Mouse (Mus musculus) CH12.LX (cell line): ENCODE measurements around the gene Gm28729. TPM values are rescaled to one million over a fixed set of nuclear protein-coding genes. Genes with fewer than 3 reads are reported as not detected.

Source experiments
- DNase-seq: peaks from one replicate; pipeline ENCODE4 v3.0.0-alpha.2; 2013; ENCODE audit errors: extremely low read depth
- H3K27ac ChIP-seq: 2 replicates; pipeline ENCODE4 v1.5.1; 2012; ENCODE audit warnings: low read depth, mild to moderate bottlenecking, control low read depth, moderate library complexity; ENCODE audit not compliant: insufficient read depth
- H3K27me3 ChIP-seq: replicated peaks from 2 replicates; pipeline ENCODE3; 2012; ENCODE audit warnings: inconsistent platforms
- H3K36me3 ChIP-seq, 2 experiments: replicated peaks in 1 of 2; 2 replicates each; pipeline versions ENCODE3 to v1.6.1; 2012; ENCODE audit warnings: inconsistent platforms in 1 of 2, low read length in 1 of 2, mild to moderate bottlenecking in 1 of 2, mixed read lengths in 1 of 2, moderate library complexity in 1 of 2; ENCODE audit not compliant: control insufficient read depth in 1 of 2, insufficient read depth in 1 of 2
- H3K4me1 ChIP-seq, 2 experiments: 2 replicates each; pipeline ENCODE4 v1.6.1; 2012; ENCODE audit warnings: inconsistent platforms in 1 of 2, moderate library complexity in 1 of 2; ENCODE audit not compliant: insufficient read depth in 2 of 2, control insufficient read depth in 1 of 2
- H3K4me2 ChIP-seq: 2 replicates; pipeline ENCODE4 v1.6.1; 2012; ENCODE audit warnings: low read depth, mild to moderate bottlenecking, control low read depth; ENCODE audit not compliant: poor library complexity, insufficient read depth, severe bottlenecking
- H3K4me3 ChIP-seq, 3 experiments: fragments of 150-350 bp in 1 of 3; sonication (generic) in 1 of 3; replicated peaks in 1 of 3; 2 replicates each; pipeline versions ENCODE3 to v1.5.1; 2011 to 2012; ENCODE audit warnings: low read depth in 2 of 3, low read length in 2 of 3, mild to moderate bottlenecking in 2 of 3, moderate library complexity in 2 of 3, control low read depth in 1 of 3, improper control_type of control experiment in 1 of 3, inconsistent platforms in 1 of 3, mixed read lengths in 1 of 3; ENCODE audit not compliant: poor library complexity in 1 of 3
- H3K79me2 ChIP-seq: replicated peaks from 2 replicates; pipeline ENCODE4 v1.6.1; 2012; ENCODE audit warnings: mild to moderate bottlenecking, moderate library complexity; ENCODE audit not compliant: control insufficient read depth, poor library complexity, insufficient read depth, severe bottlenecking; ENCODE audit errors: extremely low read depth
- H3K9ac ChIP-seq: 2 replicates; pipeline ENCODE4 v1.6.1; 2012; ENCODE audit warnings: low read depth, mild to moderate bottlenecking, control low read depth, moderate library complexity; ENCODE audit not compliant: insufficient read depth
- H3K9me3 ChIP-seq: replicated peaks from 2 replicates; pipeline ENCODE3; 2012; ENCODE audit warnings: low read length, inconsistent platforms, mixed read lengths
- CHD2 ChIP-seq: IDR thresholded peaks from 2 replicates; pipeline ENCODE4 v1.6.1; 2011; ENCODE audit warnings: low read length, improper control_type of control experiment
- HCFC1 ChIP-seq: IDR thresholded peaks from 2 replicates; pipeline ENCODE4 v1.6.1; 2012; ENCODE audit warnings: low read depth, mild to moderate bottlenecking, inconsistent platforms, low read length, improper control_type of control experiment
- JUN ChIP-seq: IDR thresholded peaks from 2 replicates; pipeline ENCODE4 v1.6.1; 2011; ENCODE audit warnings: low read depth, mild to moderate bottlenecking, low read length, improper control_type of control experiment, moderate library complexity; ENCODE audit not compliant: insufficient read depth
- JUND ChIP-seq: conservative IDR thresholded peaks from 2 replicates; pipeline ENCODE4 v1.6.1; 2011; ENCODE audit warnings: low read depth, low read length, improper control_type of control experiment
- MAFK ChIP-seq: IDR thresholded peaks from 2 replicates; pipeline ENCODE4 v1.6.1; 2011; ENCODE audit warnings: low read length, improper control_type of control experiment; ENCODE audit not compliant: insufficient replicate concordance
- NELFE ChIP-seq: IDR thresholded peaks from 2 replicates; pipeline ENCODE4 v1.6.1; 2011; ENCODE audit warnings: low read depth, low read length, improper control_type of control experiment
- POLR2A ChIP-seq: IDR thresholded peaks from 2 replicates; pipeline ENCODE4 v1.6.1; 2011; ENCODE audit warnings: low read depth, mild to moderate bottlenecking, improper control_type of control experiment, low read length
- RAD21 ChIP-seq: IDR thresholded peaks from 2 replicates; pipeline ENCODE4 v1.6.1; 2011; ENCODE audit warnings: low read depth, mild to moderate bottlenecking, low read length, improper control_type of control experiment, moderate library complexity
- RCOR1 ChIP-seq: conservative IDR thresholded peaks from 2 replicates; pipeline ENCODE4 v1.6.1; 2012; ENCODE audit warnings: low read depth, mild to moderate bottlenecking, inconsistent platforms, low read length, improper control_type of control experiment
- SIN3A ChIP-seq: IDR thresholded peaks from 2 replicates; pipeline ENCODE4 v1.6.1; 2012; ENCODE audit warnings: low read length, improper control_type of control experiment, inconsistent platforms
- TBP ChIP-seq: conservative IDR thresholded peaks from 2 replicates; pipeline ENCODE4 v1.6.1; 2011; ENCODE audit warnings: low read depth, low read length, improper control_type of control experiment
- UBTF ChIP-seq: IDR thresholded peaks from 2 replicates; pipeline ENCODE4 v1.6.1; 2012; ENCODE audit warnings: low read depth, mild to moderate bottlenecking, inconsistent platforms, low read length, improper control_type of control experiment, moderate library complexity
- USF1 ChIP-seq: IDR thresholded peaks from 2 replicates; pipeline ENCODE4 v1.6.1; 2014; ENCODE audit warnings: low read depth, mild to moderate bottlenecking, inconsistent platforms, low read length, improper control_type of control experiment
- USF2 ChIP-seq: conservative IDR thresholded peaks from 2 replicates; pipeline ENCODE4 v1.6.1; 2011; ENCODE audit warnings: low read depth, low read length, improper control_type of control experiment
- ZKSCAN1 ChIP-seq: IDR thresholded peaks from 2 replicates; pipeline ENCODE4 v1.6.1; 2012; ENCODE audit warnings: low read depth, inconsistent platforms, low read length, improper control_type of control experiment, borderline replicate concordance
- ZMIZ1 ChIP-seq: IDR thresholded peaks from 2 replicates; pipeline ENCODE4 v1.6.1; 2012; ENCODE audit warnings: low read depth, mild to moderate bottlenecking, inconsistent platforms, low read length, improper control_type of control experiment
- ZNF384 ChIP-seq: IDR thresholded peaks from 2 replicates; pipeline ENCODE4 v1.6.1; 2012; ENCODE audit warnings: low read depth, low read length, improper control_type of control experiment, inconsistent platforms
- dilution Hi-C: fragments of 300-500 bp; cut with MboI; formaldehyde crosslinking; loops from 2 replicates; pipeline ENCODE4 v1.14.3; 2020; ENCODE audit warnings: low sequenced_read_pairs; ENCODE audit not compliant: extremely low pct_unique_long_range_greater_than_20kb, extremely low pct_ligation_motif_present
- in situ Hi-C: fragments of 300-500 bp; cut with MboI; formaldehyde crosslinking; loops from 3 replicates; pipeline ENCODE4 v1.14.3; 2019; ENCODE audit warnings: low sequenced_read_pairs, low pct_ligation_motif_present, low pct_unique_long_range_greater_than_20kb, mixed read lengths
- polyA plus RNA-seq: library from polyadenylated mRNA; unstranded; fragments of >175 nt; gene quantifications from 2 replicates; pipeline ENCODE4 v1.2.1, GENCODE M21; 2012; ENCODE audit warnings: low read depth; ENCODE audit not compliant: insufficient read length
- total RNA-seq, 2 experiments: library from RNA; depleted of rRNA; stranded (reverse); fragments of 300-350 nt in 1 of 2; fragments of >200 nt in 1 of 2; gene quantifications; 2 replicates each; pipeline ENCODE4 v1.2.3; 2012 to 2014

The Gm28729 gene
- total and polyA plus RNA-seq, 3 experiments, result not detected

DNA sequence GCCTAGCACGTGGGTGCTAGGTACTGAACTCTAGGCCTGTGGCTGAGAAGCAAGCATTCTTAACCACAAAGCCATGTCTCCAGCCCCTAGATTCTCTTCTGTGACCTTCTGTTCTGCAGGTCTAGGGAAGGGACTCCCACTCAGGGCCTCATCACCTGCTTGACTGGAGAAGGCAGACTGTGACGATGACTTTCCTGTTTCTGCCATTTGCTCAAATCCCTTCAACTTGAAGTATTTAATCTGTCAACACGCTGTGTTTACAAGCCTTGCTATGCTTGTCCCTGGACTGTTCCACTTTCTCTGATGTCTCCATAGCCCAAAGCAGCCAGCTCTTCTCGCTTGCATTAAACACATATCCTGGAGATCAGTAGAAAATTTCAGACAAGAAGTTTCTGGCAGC lies 7.5 kb upstream of the Gm28729 start:
- dilution Hi-C loops (no loop called here), in situ Hi-C loops (no loop called here)
- no peak for TF ChIP-seq POLR2A
- no peak for TF ChIP-seq ZMIZ1
- TF ChIP-seq SIN3A, result no peak
- no peak for TF ChIP-seq HCFC1
- TF ChIP-seq MAFK, result no peak
- no peak for TF ChIP-seq JUND
- no peak for TF ChIP-seq USF2
- TF ChIP-seq ZNF384, result no peak
- TF ChIP-seq USF1, result no peak
- TF ChIP-seq CHD2, result no peak
- no peak for TF ChIP-seq UBTF
- TF ChIP-seq TBP, result no peak
- no peak for TF ChIP-seq JUN
- Histone ChIP-seq H3K4me1 (no peaks in the 10 kb centered on the region; a peak in 1 of 4 replicates), H3K27me3 (no peaks in the 10 kb centered on the region), H3K27ac (no peak overlapping the region), H3K79me2 (no peaks in the 10 kb centered on the region), H3K36me3 (peaks cover 0 to 4% of the 10 kb centered on the region in 2 experiments), H3K4me3 (no peak overlapping the region), H3K9me3 (no peaks in the 10 kb centered on the region), H3K9ac (no peak overlapping the region), H3K4me2 (no peak overlapping the region)
- DNase-seq, result no peak

- no peaks in the 10 kb centered on the region for H3K36me3 ChIP-seq
- no peak overlapping the region for H3K4me3 ChIP-seq
- dilution Hi-C loops, result no loop called here
- in situ Hi-C loops, result no loop called here
- H3K4me2 ChIP-seq, result no peak overlapping the region
- no peaks in the 10 kb centered on the region for H3K9me3 ChIP-seq
- DNase-seq, result no peak
- H3K27ac ChIP-seq, result no peak overlapping the region
- no peak overlapping the region for H3K9ac ChIP-seq
- H3K27me3 ChIP-seq, result no peaks in the 10 kb centered on the region
- TF ChIP-seq RAD21 (no peak), ZKSCAN1 (no peak), RCOR1 (no peak), NELFE (no peak), JUN (no peak)
- peaks cover 3 to 4% of the 10 kb centered on the region in 2 experiments; a peak in 2 of 4 replicates for H3K4me1 ChIP-seq
- no peaks in the 10 kb centered on the region for H3K79me2 ChIP-seq
Observed at GRCm38 (mm10) chr9:96530674-96531081, 5.6 kb upstream of the Gm28729 start.
